ENCODE assay signal across 8 mouse cellular contexts in genomic region chr9:31400441-31400840, GRCm38 (mm10). TPM values are rescaled to one million over a fixed set of nuclear protein-coding genes. Genes with fewer than 3 reads are reported as not detected.
DNase-seq lines count a peak whose midpoint lies in the region; ATAC-seq and TF ChIP-seq lines count a peak whose summit lies in the region.

No protein-coding gene starts in this region.

- intact Hi-C loops in left cerebral cortex, adult 2 months (cut with DNase I): no loop called here

- H3K9ac ChIP-seq in hindbrain, embryonic 11.5 days (ENCODE audit: low read depth, low read length): no peak overlapping the region
- no peak overlapping the region for H3K9ac ChIP-seq in hindbrain, embryonic 16.5 days (ENCODE audit: low read depth, low read length)

- no peaks in the 10 kb centered on the region for H3K9me3 ChIP-seq in hindbrain, embryonic 11.5 days (ENCODE audit: control insufficient read depth, low read length)
- H3K9me3 ChIP-seq in hindbrain, embryonic 16.5 days (ENCODE audit: control insufficient read depth, low read length): no peaks in the 10 kb centered on the region

- no peaks in the 10 kb centered on the region for H3K4me1 ChIP-seq in hindbrain, embryonic 11.5 days (replicated peaks; ENCODE audit: control insufficient read depth, insufficient read depth, low read length)
- no peaks in the 10 kb centered on the region for H3K4me1 ChIP-seq in hindbrain, embryonic 16.5 days (ENCODE audit: control insufficient read depth, insufficient read depth, low read depth, low read length)
- H3K4me1 ChIP-seq in cerebellum, adult 2 months (ENCODE audit: control insufficient read depth, insufficient read depth, low read length): no peaks in the 10 kb centered on the region

- TF ChIP-seq POLR2A in cerebellum, adult 2 months (IDR thresholded peaks at IDR 0.05; ENCODE audit: borderline replicate concordance, insufficient read depth, low read length): no peak

- H3K27me3 ChIP-seq in hindbrain, embryonic 11.5 days (ENCODE audit: control insufficient read depth, insufficient read depth, low read length): no peaks in the 10 kb centered on the region
- H3K27me3 ChIP-seq in hindbrain, embryonic 16.5 days (replicated peaks; ENCODE audit: control insufficient read depth, insufficient read depth, low read length): no peaks in the 10 kb centered on the region
- H3K27me3 ChIP-seq in cerebellum, adult 2 months (ENCODE audit: control insufficient read depth, insufficient read depth, low read length): no peaks in the 10 kb centered on the region

- peaks cover 23% of the 10 kb centered on the region for H3K36me3 ChIP-seq in hindbrain, embryonic 11.5 days (ENCODE audit: control insufficient read depth, insufficient read depth, low read length)
- H3K36me3 ChIP-seq in hindbrain, embryonic 16.5 days (ENCODE audit: control insufficient read depth, insufficient read depth, low read length): peaks cover 67% of the 10 kb centered on the region

- DNase-seq in hindbrain, embryonic 11.5 days (ENCODE audit: low spot score): peak; percentile 87
- peak; percentile 58 for DNase-seq in ES-CJ7 (ENCODE audit: low read depth, low spot score)
- peak; percentile 41 to 64 for DNase-seq in cerebellum, adult 2 months
- DNase-seq in gastrocnemius, adult 8-10 months (ENCODE audit: low spot score in 2 of 2): peak; percentile 30 to 34
- DNase-seq in left cerebral cortex, adult 2 months (ENCODE audit: extremely low spot score in 1 of 2, low spot score in 2 of 2): peak; percentile 65 to 79
- peak; percentile 72 for DNase-seq in naive thymus-derived CD4-positive, alpha-beta T cell, adult 2 months (ENCODE audit: low read depth)
- peak; percentile 53 for DNase-seq in thymus, postnatal 0 days (ENCODE audit: low spot score)

- H3K4me3 ChIP-seq in hindbrain, embryonic 11.5 days (ENCODE audit: low read depth, low read length): no peak overlapping the region
- no peak overlapping the region for H3K4me3 ChIP-seq in hindbrain, embryonic 16.5 days (ENCODE audit: low read length)
- H3K4me3 ChIP-seq in cerebellum, adult 2 months (replicated peaks; ENCODE audit: insufficient read depth, low read depth, low read length): no peak overlapping the region
- H3K4me3 ChIP-seq in left cerebral cortex, adult 2 months: no peak overlapping the region

- H3K4me2 ChIP-seq in hindbrain, embryonic 11.5 days (replicated peaks; ENCODE audit: low read depth, low read length): no peak overlapping the region
- no peak overlapping the region for H3K4me2 ChIP-seq in hindbrain, embryonic 16.5 days (ENCODE audit: low read length)

- TF ChIP-seq CTCF in cerebellum, adult 2 months (IDR thresholded peaks at IDR 0.05; ENCODE audit: borderline replicate concordance, insufficient read depth, low read depth, low read length): peak; percentile 72
- peak; percentile 84 for TF ChIP-seq CTCF in left cerebral cortex, adult 2 months (IDR thresholded peaks at IDR 0.05)

- 64% methylated on average over 4 of the region's 4 CpGs for WGBS in hindbrain, embryonic 11.5 days
- 56% methylated on average over 4 of the region's 4 CpGs for WGBS in hindbrain, embryonic 16.5 days
- WGBS in cerebellum, adult 2 months: 43% methylated on average over 4 of the region's 4 CpGs

- H3K27ac ChIP-seq in hindbrain, embryonic 11.5 days (ENCODE audit: low read depth, low read length): no peak overlapping the region
- no peak overlapping the region for H3K27ac ChIP-seq in hindbrain, embryonic 16.5 days (ENCODE audit: low read depth, low read length)
- H3K27ac ChIP-seq in cerebellum, adult 2 months (ENCODE audit: insufficient read depth, low read length): no peak overlapping the region
- H3K27ac ChIP-seq in left cerebral cortex, adult 2 months: no peak overlapping the region

- no peak for ATAC-seq in hindbrain, embryonic 11.5 days (ENCODE audit: low FRiP score)
- ATAC-seq in hindbrain, embryonic 16.5 days: no peak

RNA-seq across cellular contexts. Expression of gene Nfrkb, which starts 14.4 kb away (rescaled TPM):
- 22.3 and 29.4 TPM in 2 replicates for polyA plus RNA-seq in hindbrain, embryonic 11.5 days (2014; fragmentation: Nextera tagmentation; extraction: Ambion mirVana)
- 22.5 and 23.5 TPM in 2 replicates for polyA plus RNA-seq in hindbrain, embryonic 16.5 days (2015; fragmentation: Nextera tagmentation; extraction: Ambion mirVana)
- 27.7 and 29.7 TPM in 2 replicates for polyA plus RNA-seq in cerebellum, adult 2 months (2012; rRNA removed)
- total RNA-seq in gastrocnemius, adult 8-10 months (2022): 10 to 100 TPM in 2 of 4 experiments, 1 to 10 TPM in 2; 7.8 to 10.4 (median 9.4) TPM
- 10 to 100 TPM; 31.4 to 33.6 TPM for total RNA-seq in left cerebral cortex, adult 2 months (2021)
- polyA plus RNA-seq in thymus, postnatal 0 days (2015; fragmentation: Nextera tagmentation; extraction: Ambion mirVana): 27.4 and 32.9 TPM in 2 replicates

Comparison
In these comparisons a context has a peak if more than half of its experiments do, and no peak if none do; other contexts are left out.
1. DNase-seq: peak in every context shown above with its lines; median percentile 87 in hindbrain, embryonic 11.5 days; 72 in left cerebral cortex, adult 2 months; 72 in naive thymus-derived CD4-positive, alpha-beta T cell, adult 2 months; 58 in ES-CJ7; 53 in thymus, postnatal 0 days; 52 in cerebellum, adult 2 months; 32 in gastrocnemius, adult 8-10 months.